Mouse (Mus musculus) heart, postnatal 0 days (tissue): ENCODE measurements around the gene Foxp1.

Source experiments
- CTCF ChIP-seq: IDR thresholded peaks from 2 replicates; pipeline ENCODE4 v1.5.1; 2016; ENCODE audit warnings: antibody characterized with exemption, control low read depth, low read depth
- EP300 ChIP-seq: IDR thresholded peaks from 2 replicates; pipeline ENCODE4 v1.6.1; 2016; ENCODE audit warnings: antibody characterized with exemption, low read depth

DNA sequence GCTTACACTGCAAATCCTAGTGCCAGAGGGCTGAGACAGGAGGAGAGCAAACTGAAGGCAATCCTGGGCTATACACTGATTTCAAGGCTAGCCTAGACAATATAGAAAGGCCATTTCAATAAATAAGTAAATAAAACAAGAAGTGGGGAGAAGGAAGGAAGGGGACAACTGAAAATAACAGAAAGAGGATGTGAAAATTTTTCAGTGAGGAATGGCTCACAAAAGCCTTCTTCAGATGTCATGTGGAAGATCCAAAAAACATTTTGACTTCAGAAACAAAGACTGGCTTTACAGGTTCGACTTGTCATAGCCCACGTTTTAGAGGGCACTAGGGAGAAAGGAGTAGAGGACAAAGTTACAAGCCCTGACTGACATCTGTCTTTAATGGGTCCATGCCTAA, 335.1 kb downstream of the Foxp1 start:
- no peak for TF ChIP-seq EP300
- TF ChIP-seq CTCF, result no peak
